Mouse (Mus musculus): ENCODE measurements at regions not wholly inside any gene's neighbourhood (a gene's known extent, or its start where the extent isn't known, plus 50 kb on each side); places are given as distances from the start of the nearest gene placed in this dataset.

DNA sequence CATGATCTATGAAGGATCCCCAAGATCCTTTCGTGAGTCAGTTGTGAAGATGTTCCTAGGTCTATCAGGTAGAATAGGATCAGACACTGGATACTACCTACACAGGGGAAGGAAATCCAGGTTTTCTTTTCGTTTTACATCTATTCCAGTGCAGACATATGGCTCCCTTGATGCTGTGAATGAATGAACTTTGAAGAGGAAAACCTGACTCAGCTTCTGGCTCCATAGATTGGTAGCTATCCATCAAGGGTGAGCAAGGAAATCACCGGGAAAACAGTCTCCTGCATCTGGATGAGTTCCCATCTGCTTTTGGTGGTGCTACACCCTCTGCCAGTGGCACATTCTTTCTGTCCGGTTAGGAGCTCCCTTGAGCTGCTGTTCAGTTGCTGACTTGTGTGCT is 687.8 kb downstream of the Hs3st4 start:
- TF ChIP-seq CTCF (IDR thresholded peaks at IDR 0.05; ENCODE audit: low read depth) (no peak), EP300 (IDR thresholded peaks at IDR 0.05; ENCODE audit: low read depth) (no peak)

Data from liver, postnatal 0 days (tissue).